Mouse (Mus musculus): ENCODE results near the gene Supt4a.

The Supt4a gene

DNA sequence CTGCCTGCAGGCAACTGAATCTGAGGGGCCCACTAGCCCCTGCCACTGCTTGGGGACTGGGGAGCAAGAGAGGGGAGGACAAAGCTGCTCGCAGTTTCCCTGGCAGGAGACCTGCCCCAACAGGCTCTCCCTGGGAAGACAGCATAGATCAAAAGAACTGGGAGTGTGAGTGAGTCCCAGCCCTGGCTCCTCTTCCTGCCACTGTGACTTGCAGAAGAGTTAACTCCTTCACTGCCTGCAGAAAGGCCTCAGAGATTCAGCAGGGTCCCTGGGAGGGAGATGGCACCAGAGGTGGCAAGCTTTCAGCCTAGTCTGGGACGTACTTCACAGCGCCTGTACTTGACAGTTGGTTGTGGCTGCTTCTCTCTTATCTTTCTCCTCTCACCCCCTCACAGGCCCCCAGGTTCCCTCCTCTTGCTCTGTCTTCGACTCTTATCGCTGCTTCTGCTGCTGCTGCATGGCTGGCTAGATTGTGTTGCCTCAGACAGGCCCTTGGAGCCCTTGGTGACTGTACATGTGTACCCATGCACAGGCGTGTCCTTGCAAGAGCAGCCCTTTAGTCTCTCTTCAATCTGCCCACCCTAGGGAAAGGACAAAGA is 11.3 kb upstream of the Supt4a start:
- no peak for DNase-seq

DNA sequence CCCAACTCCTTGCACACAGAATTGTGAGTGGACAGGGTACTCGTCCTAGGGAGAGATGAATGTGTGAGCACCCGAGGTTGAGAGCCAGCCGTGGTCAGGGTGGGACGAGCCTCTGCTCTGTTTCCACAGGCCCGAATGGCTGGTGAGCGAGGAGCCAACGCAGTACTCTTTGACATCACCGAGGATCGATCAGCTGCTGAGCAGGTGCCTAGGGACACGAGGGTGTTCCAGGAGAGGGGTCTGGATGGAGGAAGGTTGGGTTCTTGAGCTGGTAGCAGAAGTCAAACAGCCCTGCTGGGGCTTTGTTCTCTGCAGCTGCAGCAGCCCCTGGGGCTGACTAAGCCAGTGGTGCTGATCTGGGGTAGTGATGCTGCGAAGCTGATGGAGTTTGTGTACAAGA is 10.3 kb upstream of the Supt4a start:
- no peak for DNase-seq

DNA sequence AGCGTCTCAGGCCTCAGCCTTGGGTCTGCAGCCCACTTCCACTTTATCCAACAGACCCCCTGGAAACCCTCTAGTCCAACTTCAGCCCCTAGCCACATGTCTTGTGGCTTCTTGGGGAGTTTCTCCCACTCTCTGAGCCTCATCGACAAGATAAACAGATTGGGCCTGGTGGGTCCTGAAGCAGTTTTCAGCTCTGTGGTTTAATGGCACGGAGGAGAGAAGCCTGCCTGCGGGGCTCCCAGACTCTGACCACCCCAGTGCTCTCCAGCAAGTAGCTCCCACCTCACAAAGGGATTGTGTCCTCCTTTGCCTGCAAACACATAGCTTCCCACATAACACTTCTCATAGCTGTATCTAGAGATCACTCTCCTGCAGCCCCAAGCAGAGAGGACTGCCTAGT is 9.9 kb upstream of the Supt4a start:
- no peak for DNase-seq

DNA sequence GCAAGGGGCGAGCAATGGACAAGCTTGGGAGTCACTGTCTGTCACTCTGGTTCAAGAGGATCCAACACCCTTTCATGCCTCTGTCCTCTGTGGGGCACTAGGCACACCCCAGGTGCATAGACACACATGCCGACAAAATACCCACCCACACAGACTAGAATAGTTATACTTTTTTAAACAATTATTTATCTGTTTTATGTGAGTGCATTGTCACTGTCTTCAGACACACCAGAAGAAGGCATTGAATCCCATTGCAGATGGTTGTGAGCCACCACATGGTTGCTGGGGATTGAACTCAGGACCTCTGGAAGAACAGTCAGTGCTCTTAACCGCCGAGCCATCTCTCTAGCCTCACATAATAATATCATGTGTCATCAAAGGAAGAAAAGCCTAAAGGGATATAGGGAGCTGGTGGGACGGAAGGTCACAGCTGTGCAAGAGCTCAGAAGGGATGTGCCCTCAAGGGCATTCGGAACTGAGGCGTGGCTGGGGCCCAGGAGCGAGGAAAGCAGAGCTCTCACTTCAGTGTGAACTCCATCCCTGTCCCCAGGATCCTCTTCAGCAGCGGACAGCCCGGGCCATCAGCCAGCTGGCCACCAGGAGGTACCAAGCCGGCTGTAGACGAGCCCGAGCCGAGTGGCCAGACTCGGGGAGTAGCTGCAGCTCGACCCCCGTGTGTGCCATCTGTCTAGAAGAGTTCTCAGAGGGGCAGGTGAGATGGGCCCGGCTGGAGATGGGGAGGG is 8.3 kb upstream of the Supt4a start:
- no peak for DNase-seq

DNA sequence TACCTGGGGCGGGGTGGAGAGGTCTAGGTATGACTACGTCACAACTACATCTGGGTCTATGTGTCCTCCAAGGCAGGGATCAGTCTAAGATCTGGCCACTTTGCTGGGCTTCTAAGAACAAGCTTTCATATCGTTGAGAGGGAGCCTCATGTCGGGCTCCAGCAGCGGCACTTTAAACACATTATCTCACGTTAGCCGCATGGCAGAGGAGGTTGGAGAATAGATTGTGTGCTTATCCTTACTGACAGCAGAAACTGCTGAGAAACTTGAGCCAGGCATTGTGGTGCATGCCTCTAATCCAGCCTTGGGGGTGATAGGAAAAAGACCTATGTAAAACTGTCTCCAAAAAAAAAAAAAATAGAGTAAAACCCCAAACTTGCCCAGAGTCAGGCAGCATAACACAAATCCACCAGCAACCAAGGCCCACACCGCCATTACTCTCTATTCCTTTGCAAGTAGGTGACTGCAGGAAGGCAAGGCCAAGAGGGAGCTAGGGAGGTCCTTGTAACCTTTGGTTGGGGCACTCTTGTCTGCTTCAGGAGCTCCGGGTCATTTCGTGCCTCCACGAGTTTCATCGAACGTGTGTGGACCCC is 7.7 kb upstream of the Supt4a start:
- DNase-seq: no peak

DNA sequence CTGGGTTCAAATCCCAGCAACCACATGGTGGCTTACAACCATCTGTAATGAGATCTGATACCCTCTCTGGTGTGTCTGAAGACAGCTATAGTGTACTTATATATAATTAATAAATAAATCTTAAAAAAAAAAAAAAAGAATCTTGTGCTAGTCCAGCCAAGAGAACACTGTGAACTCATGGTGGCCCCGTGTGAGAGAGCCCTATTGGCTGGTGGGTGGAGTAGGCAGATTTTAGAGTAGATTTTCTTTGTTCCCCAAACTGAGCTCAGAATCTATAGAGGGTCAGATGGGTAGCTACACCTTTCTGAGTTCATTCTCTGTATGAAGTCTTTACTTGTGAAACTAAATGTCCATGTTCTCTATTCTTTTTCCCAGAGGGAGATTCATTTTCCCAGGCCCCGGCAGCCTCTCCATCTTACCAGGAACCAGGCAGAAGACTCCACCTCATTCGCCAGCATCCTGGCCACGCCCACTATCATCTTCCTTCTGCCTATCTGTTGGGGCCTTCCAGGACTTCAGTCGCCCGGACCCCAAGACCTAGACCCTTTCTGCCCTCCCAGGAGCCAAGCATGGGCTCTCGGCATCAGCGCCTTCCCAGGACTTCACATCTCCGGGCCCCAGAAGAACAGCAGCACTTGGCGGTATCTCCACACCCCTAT is 6.6 kb upstream of the Supt4a start:
- no peak for DNase-seq

DNA sequence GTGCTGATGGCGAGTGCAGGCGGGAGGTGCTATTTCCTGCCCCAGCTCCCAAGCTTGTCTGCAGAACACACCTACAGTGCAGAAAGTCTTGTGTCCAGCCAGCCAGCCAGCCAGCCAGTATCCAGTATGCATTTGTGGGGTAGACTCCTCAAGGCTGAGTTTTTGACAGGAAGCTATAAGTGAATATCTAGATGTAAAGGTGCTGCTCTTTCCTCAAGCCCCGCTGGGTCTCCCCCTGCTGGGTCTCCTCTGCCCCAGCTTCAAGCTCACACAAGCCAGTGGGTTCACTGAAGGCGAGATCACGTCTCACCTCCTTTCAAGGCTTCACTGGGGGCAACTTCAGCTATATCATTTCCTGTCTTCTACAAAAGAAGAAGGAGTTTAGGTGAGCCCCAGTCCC is 3.0 kb upstream of the Supt4a start:
- DNase-seq: no peak

DNA sequence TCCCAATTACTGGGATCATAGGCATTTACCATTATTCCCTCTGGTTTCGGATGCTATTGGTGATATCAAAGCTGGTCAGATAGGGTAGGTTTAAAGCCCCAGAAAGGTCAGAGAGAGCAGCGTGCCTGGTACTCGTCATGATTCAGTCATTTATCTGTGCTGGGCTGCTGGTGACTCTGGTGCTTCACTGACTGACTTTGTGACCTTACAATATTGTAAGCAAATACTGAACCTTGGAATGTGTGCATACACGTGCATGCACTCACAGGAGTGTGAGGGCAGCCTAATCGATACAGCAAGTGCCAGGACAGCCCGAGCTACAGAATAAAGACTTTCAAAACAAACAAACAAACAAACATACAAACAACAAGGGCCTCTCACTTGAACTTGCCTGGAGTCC is 1.7 kb upstream of the Supt4a start:
- no peak for DNase-seq

DNA sequence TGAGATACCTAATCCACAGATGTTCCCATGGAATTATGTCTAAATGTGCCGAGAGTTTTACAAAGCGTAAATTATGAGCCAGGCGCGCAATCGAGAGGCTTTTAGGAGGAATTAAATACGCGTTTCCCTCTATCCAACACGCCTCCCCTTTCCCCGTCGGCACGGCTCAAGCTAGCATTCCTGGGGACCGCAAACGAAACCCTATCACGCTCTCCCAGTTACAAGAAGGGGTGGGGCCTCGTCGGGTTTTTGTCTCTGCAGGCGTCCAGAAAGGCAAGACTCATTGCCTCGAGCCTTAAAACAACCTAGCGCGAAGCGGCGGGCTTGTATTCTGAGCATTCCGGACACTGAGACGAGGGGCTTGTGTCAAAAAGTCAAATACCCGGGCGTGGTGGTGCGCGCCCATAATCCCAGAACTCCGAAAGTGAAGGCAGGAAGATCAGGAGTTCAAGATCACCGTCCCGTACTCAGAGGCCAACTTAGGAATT is 661 bp upstream of the Supt4a start:
- DNase-seq: peak; percentile 64 to 77

DNA sequence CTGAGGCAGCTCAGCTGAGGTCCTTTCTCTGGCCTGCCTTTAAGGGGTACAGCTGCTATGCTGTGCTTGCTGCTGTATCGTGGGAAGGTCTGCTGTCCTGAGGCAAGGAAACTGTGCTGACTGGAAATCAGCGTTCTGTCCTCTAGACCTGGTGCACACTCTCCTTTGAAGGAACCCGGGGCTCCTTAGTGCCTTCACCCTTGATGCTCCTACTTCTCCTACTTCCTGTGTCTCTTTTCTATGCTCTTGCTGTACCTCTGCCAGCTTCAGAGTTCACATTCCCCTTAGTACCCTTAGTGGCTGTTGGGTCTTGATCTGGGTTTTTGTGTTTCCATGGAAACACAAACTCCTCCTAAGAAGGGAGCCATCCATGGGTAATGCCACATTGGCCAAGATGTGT is 6.3 kb downstream of the Supt4a start:
- no peak for DNase-seq

DNA sequence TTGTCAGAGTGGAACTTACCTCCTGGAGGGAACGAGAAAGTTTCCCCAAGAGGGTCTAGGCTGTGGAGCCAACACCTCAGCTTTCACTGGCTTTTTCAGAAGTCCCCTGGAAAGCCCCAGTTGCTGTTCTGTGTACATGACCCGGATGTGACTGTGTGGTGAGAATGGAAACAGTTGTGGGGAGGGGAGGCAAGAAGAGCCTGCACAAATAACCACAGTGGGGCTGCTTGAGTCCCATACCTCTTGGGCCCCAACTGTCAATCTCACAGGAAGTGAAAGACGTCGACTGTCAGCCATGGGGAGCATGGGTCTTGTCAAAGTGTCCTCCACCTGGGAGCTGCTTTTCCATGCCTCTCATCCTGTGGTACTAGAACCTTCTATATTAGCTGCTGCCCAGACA is 7.6 kb downstream of the Supt4a start:
- DNase-seq: no peak

DNA sequence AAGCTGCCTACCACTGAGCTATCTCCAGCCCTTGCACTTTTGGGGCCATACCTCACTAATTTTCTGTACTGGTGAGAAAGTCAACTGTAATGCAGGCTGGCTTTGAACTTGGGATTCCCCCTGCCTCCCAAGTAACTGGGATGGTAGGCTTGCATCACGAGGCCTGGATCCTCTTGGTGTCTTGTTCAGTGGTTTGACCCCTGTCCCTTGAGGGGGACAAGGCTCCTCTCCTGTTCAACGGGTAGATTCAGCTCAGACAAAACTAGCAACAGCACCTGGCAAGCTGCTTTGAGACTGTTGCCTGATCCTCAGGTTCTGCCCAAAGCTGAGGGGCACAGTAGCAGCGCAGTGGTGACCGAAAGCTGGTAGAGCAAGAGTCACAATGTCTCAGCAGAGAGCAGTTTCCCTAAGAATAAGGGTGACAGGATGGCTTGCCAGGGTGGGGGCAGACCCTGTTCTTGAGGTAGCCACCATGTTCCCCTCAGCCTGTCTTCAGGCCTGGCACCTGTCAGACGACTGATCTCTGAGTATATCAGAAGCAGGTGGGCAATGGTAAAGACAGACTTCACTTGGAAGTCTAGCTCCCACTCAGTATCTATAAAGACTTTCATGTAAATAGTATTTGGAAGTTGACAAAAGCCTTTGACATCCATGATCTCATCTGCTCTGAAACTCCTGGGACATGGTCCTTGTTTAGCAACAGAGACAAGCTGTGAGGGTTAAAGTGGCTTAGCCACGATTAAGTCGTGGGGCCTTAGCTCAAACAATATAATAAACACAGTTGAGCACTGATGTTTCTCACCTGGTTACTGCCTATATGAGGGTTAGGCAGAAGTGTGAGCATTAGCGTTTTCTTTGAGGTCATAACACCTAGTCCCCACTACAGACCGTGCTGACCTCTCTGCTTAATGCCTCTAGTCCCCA is 8.5 kb downstream of the Supt4a start:
- no peak for DNase-seq

DNA sequence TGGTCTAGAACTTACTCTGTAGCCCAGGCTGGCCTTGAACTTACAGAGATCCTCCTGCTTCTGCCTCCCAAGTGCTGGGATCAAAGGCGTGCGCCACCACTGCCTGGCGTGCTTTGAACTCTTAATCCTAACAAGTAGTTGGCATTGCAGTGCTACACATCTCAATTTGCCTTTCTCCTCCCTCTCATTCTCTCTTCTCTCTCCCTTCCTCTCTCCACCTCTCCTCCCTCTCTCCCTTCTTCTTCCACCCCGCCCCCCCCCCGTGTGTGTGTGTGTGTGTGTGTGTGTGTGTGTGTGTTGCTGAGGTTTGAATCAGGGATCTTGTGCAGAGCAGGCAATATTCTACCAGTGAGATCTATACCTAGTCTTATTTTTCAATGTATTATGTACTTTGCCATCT is 10.0 kb downstream of the Supt4a start:
- no peak for DNase-seq

DNA sequence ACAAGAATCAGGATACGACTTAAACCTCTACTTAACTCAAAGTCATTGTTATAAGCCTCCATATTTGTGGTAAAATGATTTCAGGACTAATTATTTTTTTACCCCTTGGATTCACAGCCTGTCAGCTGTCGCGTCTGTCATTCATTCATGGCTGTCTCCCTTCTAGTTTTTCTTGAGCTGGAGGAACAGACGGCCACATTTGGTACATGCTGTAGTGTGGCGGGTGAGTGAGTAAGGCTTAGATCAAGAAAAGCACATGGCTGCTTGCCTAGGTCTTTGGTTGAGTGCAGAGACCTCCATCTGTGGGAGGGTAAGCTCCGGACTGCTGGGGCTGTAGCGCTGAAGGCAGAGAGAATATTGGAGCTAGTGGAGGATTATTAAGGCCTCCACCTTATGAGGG is 10.4 kb downstream of the Supt4a start:
- no peak for DNase-seq

DNA sequence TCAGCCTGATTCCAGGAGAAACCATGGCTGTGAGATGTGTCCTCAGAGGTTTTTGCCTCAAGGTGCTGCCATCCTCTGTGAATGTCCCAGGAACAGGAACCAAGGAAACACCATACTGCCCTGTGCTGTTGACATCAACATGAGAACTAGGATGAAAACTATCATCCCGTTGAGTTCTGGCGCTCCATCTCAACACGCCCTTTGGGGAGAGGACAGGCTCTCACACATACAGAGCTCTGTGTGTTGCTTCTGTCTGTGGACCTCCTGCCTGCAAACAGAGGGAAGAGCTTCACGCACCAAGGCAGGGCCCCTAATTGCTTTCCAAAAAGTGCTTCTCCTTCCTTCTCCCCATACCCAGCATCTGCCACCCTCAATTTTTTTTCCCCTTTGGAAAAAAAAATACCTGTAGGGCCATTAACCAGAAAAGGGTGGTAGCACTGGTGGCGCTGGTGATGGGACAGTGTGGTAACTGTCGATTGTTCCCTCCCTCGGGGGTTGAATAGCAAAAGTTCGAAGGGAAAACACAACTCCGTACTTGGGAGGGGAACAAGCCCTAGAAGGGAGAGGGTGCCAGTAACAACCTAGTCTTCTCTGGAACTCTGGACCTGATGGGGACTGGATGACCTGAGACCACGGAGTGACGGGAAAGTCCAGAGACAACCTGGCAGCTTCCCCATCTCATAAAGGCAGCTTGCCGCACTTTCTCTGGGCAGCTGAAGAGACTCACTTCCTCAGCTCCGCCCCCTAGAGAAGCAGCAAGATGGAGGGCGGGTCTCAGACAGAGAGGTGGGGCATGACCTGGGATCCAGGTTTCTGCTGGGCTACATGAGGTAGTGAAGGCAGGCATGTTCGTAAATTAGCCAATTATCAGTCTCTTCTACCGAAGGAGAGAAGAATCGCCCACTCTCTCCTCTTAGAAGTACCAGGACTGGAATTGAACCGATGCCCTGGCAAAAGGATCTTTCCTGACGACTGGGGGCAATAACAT is 11.1 kb downstream of the Supt4a start:
- peak; percentile 20 to 49 for DNase-seq

DNA sequence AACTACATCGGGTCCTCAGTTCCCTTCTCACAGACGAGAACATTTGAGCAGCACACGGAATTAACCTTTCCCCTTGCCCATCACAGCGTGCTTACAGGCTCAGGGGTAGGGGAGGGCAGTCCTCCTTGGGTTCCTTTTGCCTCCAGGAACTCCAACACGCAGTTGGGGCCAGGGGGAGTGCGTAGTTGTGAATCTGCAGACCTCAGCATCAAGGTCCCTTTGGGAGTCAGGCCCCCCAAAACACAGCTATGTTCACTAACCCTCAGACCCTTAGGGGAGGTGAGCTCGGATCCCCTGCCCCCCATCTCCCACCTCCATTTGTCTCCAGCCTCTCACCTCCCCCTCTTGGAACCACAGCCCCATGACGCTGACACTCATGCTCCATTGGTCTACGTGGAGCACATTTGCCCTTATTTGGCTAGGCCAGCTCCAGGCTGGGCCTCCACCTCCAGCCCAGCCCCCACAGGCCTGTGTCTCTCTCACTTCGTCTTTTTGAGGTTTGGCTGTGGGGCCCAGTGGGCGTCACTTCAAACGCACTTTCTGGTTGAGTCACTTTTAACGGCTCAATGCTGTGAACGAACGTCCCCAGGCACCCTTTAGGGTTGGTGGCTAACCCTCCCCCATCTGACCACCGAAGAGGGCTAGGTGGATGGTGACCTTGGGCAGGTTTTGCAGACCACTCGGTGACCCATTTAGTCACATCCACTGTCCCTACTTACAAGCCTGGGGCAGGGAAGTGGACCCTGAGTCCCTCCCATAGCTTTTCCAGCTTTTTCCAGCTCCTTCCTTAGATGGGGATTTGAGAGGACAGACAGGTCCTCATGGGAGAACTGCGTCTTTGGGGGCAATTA is 12.1 kb downstream of the Supt4a start:
- peak; percentile 17 to 56 for DNase-seq

DNA sequence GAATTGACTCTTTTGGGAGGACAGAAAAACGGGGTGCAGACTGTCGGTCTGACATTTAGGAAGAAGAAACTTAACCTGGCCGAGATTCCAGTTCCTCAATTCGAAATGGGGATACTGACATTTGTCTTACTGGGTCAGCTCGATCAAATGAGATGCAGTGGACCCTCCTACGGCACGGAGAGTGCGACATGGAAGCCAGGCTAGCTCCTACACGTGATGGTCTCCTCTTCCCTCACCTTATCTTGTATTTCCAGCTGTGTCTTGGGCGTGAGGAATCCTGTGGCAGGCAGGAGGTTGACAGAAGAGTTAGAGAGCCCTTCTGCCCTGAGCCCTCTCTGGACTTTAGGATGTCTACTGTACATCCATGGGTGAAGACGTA is 12.7 kb downstream of the Supt4a start:
- no peak for DNase-seq

DNA sequence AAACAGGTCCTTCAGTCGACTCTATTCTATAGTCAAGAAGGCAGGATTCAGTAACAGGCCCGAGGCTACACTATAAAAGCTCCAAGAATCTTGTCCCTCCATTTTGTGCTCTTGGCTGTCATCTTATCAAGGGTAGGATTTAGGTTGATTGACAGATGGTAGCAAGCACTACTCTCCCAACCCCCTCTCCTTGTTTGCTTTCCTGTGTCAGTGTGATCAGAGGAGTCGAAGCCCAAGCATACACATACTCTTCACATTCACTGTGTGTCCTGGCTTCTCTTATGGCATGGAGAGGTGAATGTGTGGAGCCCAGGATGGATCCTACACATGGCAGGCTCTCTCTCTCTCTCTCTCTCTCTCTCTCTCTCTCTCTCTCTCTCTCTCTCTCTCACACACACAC is 13.2 kb downstream of the Supt4a start:
- no peak for DNase-seq

DNA sequence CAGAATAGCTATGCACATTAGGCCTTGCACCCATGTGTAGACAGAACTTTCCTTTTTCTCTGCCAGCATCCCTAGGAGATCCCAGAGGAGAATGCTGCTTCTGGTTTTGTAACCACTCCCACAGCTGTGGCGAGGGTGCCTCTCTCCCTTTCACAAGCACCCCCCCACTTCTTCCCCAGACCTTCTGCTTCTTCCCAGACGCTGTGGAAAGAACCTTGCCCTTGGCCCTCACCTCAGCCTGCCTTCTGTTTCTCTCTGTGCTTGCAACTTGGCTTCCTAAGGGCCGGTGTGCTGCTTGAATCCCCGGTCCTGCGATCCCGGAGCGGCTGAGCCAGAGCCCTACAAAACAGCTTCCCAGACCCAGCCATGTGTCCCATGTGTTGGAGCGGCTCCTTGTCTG is 13.7 kb downstream of the Supt4a start:
- DNase-seq: no peak

DNA sequence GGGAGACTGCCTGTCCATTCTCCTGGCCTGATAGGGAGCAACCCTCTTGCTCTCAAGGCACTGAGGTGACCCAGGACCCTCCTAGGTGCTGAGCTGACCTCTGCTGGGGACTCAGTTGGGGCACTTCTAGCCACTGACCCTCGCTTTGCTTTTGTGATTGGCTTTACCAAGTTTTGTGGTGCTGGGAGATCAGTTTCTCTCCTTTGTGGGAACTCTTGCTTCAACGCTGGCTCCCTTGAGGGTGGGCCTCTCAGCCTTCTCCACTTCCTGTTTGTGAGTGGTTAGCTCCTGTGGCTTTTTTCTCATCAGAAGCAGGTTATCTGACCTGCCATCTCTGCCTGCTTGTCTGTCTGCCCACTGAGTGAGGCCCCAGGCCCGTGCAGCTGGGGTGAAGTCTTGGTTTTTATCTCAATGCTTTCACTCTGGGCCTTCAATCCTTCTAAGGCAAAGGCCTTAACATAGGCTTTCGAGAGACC is 14.2 kb downstream of the Supt4a start:
- no peak for DNase-seq
